22 mouse cellular contexts compared by ENCODE assay signal in the genomic region with DNA sequence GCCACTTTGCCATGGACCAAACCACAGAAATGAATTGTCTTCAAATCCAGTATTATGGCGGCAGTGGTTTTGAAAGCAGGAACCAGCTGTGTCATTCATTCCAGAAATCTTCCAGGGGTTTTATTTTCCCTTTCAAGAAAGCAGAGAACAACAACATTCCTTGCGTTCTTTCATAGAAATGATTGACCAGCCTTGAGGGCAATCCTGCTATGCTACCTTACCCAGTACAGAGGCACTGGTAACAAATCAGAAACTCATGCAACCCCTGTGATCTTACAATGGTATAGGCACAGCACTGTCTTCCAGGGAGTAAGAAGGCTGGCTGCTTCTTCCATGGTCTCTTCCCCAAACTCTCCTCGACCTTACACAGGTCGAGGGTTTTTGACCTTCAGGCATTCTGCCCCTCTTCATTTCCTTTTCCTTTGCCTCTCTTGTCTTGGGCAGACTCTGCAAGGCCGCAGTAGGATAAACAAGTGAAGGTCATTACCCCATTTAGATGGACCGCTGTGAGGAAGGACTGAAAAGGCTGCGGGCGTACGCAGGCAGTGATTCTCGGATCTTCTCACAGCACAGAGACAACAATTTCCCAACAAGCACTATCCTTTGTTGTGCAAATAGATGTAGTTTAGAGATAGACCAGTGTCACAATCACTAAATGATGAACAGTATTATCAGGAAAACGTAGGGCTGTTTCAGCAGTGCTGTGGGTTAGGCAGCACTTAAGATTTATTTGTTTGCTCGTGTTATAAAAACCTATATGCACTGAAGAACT.
A peak's percentile ranks its signal among the peaks of the same experiment; 100 is the strongest.
DNase-seq lines count a peak whose midpoint lies in the region; ATAC-seq and TF ChIP-seq lines count a peak whose summit lies in the region.
"Had no signal": no experiment of that assay in that cellular context is flagged by ENCODE, and none has a peak within 500 bp of the region (broad histone marks: within the 10 kb centered on the region; RNA-seq: fewer than 3 reads in every experiment).

No protein-coding gene starts in this region.

- H3K4me2 ChIP-seq in intestine, embryonic 14.5 days (ENCODE audit: low read length): no peak overlapping the region
- no peak overlapping the region for H3K4me2 ChIP-seq in intestine, postnatal 0 days (replicated peaks; ENCODE audit: low read depth)
- H3K4me2 ChIP-seq in kidney, embryonic 15.5 days: no peak overlapping the region
- no peak overlapping the region for H3K4me2 ChIP-seq in heart, embryonic 12.5 days
- H3K4me2 ChIP-seq: hindbrain, embryonic 15.5 days; intestine, embryonic 15.5 days; limb, embryonic 13.5 days; liver, embryonic 13.5 days; lung, embryonic 14.5 days; midbrain, embryonic 13.5 days had no signal

- H3K27me3 ChIP-seq in intestine, embryonic 14.5 days (replicated peaks; ENCODE audit: control insufficient read depth, insufficient read depth, low read length): no peaks in the 10 kb centered on the region
- H3K27me3 ChIP-seq in intestine, postnatal 0 days (replicated peaks; ENCODE audit: control insufficient read depth, insufficient read depth, low read length): no peaks in the 10 kb centered on the region
- no peaks in the 10 kb centered on the region for H3K27me3 ChIP-seq in kidney, embryonic 15.5 days
- H3K27me3 ChIP-seq in heart, embryonic 12.5 days (replicated peaks): no peaks in the 10 kb centered on the region
- H3K27me3 ChIP-seq: hindbrain, embryonic 15.5 days; intestine, embryonic 15.5 days; limb, embryonic 13.5 days; liver, embryonic 13.5 days; megakaryocyte, embryonic 14.5 days; midbrain, embryonic 13.5 days had no signal

- no peak overlapping the region for H3K9ac ChIP-seq in intestine, embryonic 14.5 days (ENCODE audit: low read length)
- H3K9ac ChIP-seq in intestine, postnatal 0 days (ENCODE audit: low read depth, low read length): no peak overlapping the region
- H3K9ac ChIP-seq in kidney, embryonic 15.5 days: no peak overlapping the region
- no peak overlapping the region for H3K9ac ChIP-seq in heart, embryonic 12.5 days
- H3K9ac ChIP-seq: hindbrain, embryonic 15.5 days; intestine, embryonic 15.5 days; limb, embryonic 13.5 days; liver, embryonic 13.5 days; lung, embryonic 14.5 days; midbrain, embryonic 13.5 days had no signal

- DNase-seq in intestine, embryonic 14.5 days (ENCODE audit: low spot score): peak; percentile 28
- DNase-seq in kidney, adult 11 months: peak; percentile 82
- DNase-seq in kidney, postnatal 36 days: peak; percentile 46 to 86
- DNase-seq in thymus, postnatal 10 days (ENCODE audit: low spot score in 2 of 2): no peak
- no peak for DNase-seq in right cerebral cortex, adult 2 months (ENCODE audit: low spot score in 2 of 2)
- DNase-seq: cerebellum, adult 11 months; cerebellum, adult 9-11 months; liver, embryonic 13.5 days; lung, embryonic 14.5 days; right cerebral cortex, postnatal 14 days; thymus, postnatal 14 days had no signal

- TF ChIP-seq CTCF in intestine, postnatal 0 days (IDR thresholded peaks at IDR 0.05; ENCODE audit: low read depth): no peak

- no peaks in the 10 kb centered on the region for H3K36me3 ChIP-seq in intestine, embryonic 14.5 days (ENCODE audit: control insufficient read depth, insufficient read depth, low read length)
- no peaks in the 10 kb centered on the region for H3K36me3 ChIP-seq in intestine, postnatal 0 days (ENCODE audit: control insufficient read depth, insufficient read depth)
- H3K36me3 ChIP-seq in kidney, embryonic 15.5 days: no peaks in the 10 kb centered on the region
- no peaks in the 10 kb centered on the region for H3K36me3 ChIP-seq in heart, embryonic 12.5 days
- H3K36me3 ChIP-seq: embryonic facial prominence, embryonic 10.5 days; hindbrain, embryonic 15.5 days; intestine, embryonic 15.5 days; limb, embryonic 13.5 days; liver, embryonic 13.5 days; midbrain, embryonic 13.5 days had no signal

- no peaks in the 10 kb centered on the region for H3K4me1 ChIP-seq in intestine, embryonic 14.5 days (replicated peaks; ENCODE audit: control insufficient read depth, insufficient read depth, low read length)
- H3K4me1 ChIP-seq in intestine, postnatal 0 days (replicated peaks; ENCODE audit: control insufficient read depth, insufficient read depth, low read length): no peaks in the 10 kb centered on the region
- no peaks in the 10 kb centered on the region for H3K4me1 ChIP-seq in kidney, embryonic 15.5 days
- peaks cover 3% of the 10 kb centered on the region; the same call in 1 of the 2 replicates for H3K4me1 ChIP-seq in heart, embryonic 12.5 days (replicated peaks)
- H3K4me1 ChIP-seq: hindbrain, embryonic 15.5 days; intestine, embryonic 15.5 days; limb, embryonic 13.5 days; liver, embryonic 13.5 days; megakaryocyte, embryonic 14.5 days; midbrain, embryonic 13.5 days had no signal

- no peak overlapping the region for H3K27ac ChIP-seq in intestine, embryonic 14.5 days (ENCODE audit: low read depth)
- H3K27ac ChIP-seq in intestine, postnatal 0 days (ENCODE audit: low read depth, low read length): no peak overlapping the region
- peak overlapping the region; percentile 49 for H3K27ac ChIP-seq in kidney, embryonic 15.5 days
- H3K27ac ChIP-seq in heart, embryonic 12.5 days (ENCODE audit: poor library complexity, severe bottlenecking): no peak overlapping the region
- H3K27ac ChIP-seq: embryonic facial prominence, embryonic 10.5 days; hindbrain, embryonic 15.5 days; intestine, embryonic 15.5 days; layer of hippocampus, adult 2 months; limb, embryonic 13.5 days; liver, embryonic 13.5 days; midbrain, embryonic 13.5 days; stomach, postnatal 0 days had no signal

- no peak overlapping the region for H3K4me3 ChIP-seq in intestine, embryonic 14.5 days (ENCODE audit: low read depth, low read length)
- no peak overlapping the region for H3K4me3 ChIP-seq in intestine, postnatal 0 days (ENCODE audit: low read depth, low read length)
- no peak overlapping the region for H3K4me3 ChIP-seq in kidney, embryonic 15.5 days (replicated peaks)
- H3K4me3 ChIP-seq in heart, embryonic 12.5 days: no peak overlapping the region
- H3K4me3 ChIP-seq: embryonic facial prominence, embryonic 10.5 days; hindbrain, embryonic 15.5 days; intestine, embryonic 15.5 days; layer of hippocampus, adult 2 months; limb, embryonic 13.5 days; liver, embryonic 13.5 days; megakaryocyte, embryonic 14.5 days; midbrain, embryonic 13.5 days had no signal

- H3K9me3 ChIP-seq in intestine, embryonic 14.5 days (ENCODE audit: control insufficient read depth, low read length): no peaks in the 10 kb centered on the region
- H3K9me3 ChIP-seq in intestine, postnatal 0 days (ENCODE audit: control insufficient read depth): no peaks in the 10 kb centered on the region
- no peaks in the 10 kb centered on the region; the same call in 1 of the 2 replicates for H3K9me3 ChIP-seq in kidney, embryonic 15.5 days (replicated peaks)
- H3K9me3 ChIP-seq in heart, embryonic 12.5 days (replicated peaks): 0 out of 2 replicates have a peak, but pooled peaks cover 4% of the 10 kb centered on the region
- H3K9me3 ChIP-seq: embryonic facial prominence, embryonic 10.5 days; hindbrain, embryonic 15.5 days; intestine, embryonic 15.5 days; limb, embryonic 13.5 days; liver, embryonic 13.5 days had no signal

- 53% methylated on average over 12 of the region's 12 CpGs for WGBS in intestine, embryonic 14.5 days
- 59% methylated on average over 12 of the region's 12 CpGs for WGBS in intestine, postnatal 0 days
- 66% methylated on average over 12 of the region's 12 CpGs for WGBS in kidney, embryonic 15.5 days
- WGBS in heart, embryonic 12.5 days: 77% methylated on average over 12 of the region's 12 CpGs

- no peak for ATAC-seq in intestine, embryonic 14.5 days (replicated peaks; ENCODE audit: low FRiP score, low TSS enrichment, low read depth)
- ATAC-seq in intestine, postnatal 0 days: no peak
- ATAC-seq in kidney, embryonic 15.5 days (replicated peaks; ENCODE audit: low FRiP score): peak; percentile 78
- ATAC-seq in heart, embryonic 12.5 days (ENCODE audit: insufficient number of reproducible peaks, low FRiP score): no peak
- ATAC-seq: intestine, embryonic 15.5 days; midbrain, embryonic 13.5 days had no signal

Comparison
In these comparisons a context has a peak if more than half of its experiments do, and no peak if none do; other contexts are left out.
1. DNase-seq: peak in intestine, embryonic 14.5 days (single experiment), kidney, adult 11 months (single experiment) and kidney, postnatal 36 days (2 of 2); none in thymus, postnatal 10 days (0 of 2) and right cerebral cortex, adult 2 months (0 of 2).